Mouse (Mus musculus) bone marrow macrophage, adult 2 months (primary cell): Measurements from ENCODE around the gene Fndc3b. TPM values are rescaled to one million over a fixed set of nuclear protein-coding genes. Genes with fewer than 3 reads are reported as not detected.
"Not testable (repeated sequence)": the region's sequence is repeated elsewhere in the genome, so short reads cannot be mapped to it uniquely, and the experiment has no call there.

Source experiments
- H3K27ac ChIP-seq: 2 replicates; pipeline ENCODE4 v1.5.1; 2012; ENCODE audit warnings: low read depth, low read length; ENCODE audit not compliant: insufficient read depth
- H3K4me1 ChIP-seq: 2 replicates; pipeline ENCODE4 v1.6.1; 2012; ENCODE audit warnings: low read length; ENCODE audit not compliant: control insufficient read depth, insufficient read depth
- H3K4me3 ChIP-seq: 2 replicates; pipeline ENCODE4 v1.5.1; 2012; ENCODE audit warnings: mild to moderate bottlenecking, low read length, moderate library complexity; ENCODE audit not compliant: insufficient read depth
- CTCF ChIP-seq: IDR thresholded peaks from 2 replicates; pipeline ENCODE4 v1.5.1; 2012; ENCODE audit warnings: low read depth, mild to moderate bottlenecking, low read length, moderate library complexity
- POLR2A ChIP-seq: IDR thresholded peaks from 2 replicates; pipeline ENCODE4 v1.6.1; 2012; ENCODE audit warnings: mild to moderate bottlenecking, low read depth, low read length, borderline replicate concordance
- polyA plus RNA-seq: library from polyadenylated mRNA; stranded (reverse); fragments of >200 nt; gene quantifications from 2 replicates; pipeline ENCODE4 v1.2.4, GENCODE M21; 2012; ENCODE audit not compliant: missing spikeins, insufficient read depth, insufficient read length

Gene Fndc3b
- polyA plus RNA-seq, 1 experiment, result 33.8 TPM

DNA sequence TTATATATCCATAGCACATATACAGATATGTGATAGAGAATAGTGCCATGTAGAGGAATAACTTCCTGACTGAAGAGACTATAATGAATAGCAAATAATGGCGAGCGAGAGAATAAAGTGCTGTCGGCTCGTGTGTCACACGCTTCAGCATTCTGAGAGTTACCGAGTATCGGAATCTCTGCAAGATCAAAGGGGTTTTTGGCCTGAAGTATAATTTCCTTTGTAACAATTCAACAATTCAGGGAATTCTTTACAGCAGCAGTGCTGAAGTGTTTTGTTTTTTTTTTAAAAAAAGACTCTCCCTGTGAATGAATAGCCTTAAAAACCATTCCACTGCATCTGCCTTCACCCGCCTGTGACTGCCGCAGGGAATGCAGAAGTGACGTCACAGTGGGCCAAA, 294.3 kb downstream of the Fndc3b start:
- no peaks in the 10 kb centered on the region for H3K4me1 ChIP-seq
- H3K4me3 ChIP-seq, result no peak overlapping the region
- H3K27ac ChIP-seq, result no peak overlapping the region
- no peak for TF ChIP-seq CTCF
- no peak for TF ChIP-seq POLR2A

DNA sequence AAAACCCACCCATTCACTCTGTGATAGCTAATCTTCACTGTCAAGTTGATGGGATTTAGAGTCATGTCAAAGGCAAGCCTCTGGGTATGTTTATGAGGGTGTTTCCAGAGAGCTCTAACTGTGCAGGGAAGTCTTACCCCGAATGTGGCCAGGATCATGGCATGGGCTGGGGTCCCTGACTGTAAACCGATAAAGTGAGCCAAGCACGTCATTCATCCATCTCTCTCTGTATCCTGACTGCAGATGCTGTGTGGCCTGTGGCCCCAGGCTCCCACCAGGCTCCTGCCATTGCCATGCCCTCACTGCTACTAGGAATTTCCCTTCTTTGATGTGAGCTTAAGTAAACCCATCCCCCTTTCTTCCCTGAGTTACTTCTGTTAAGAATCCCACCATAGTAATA, 297.5 kb downstream of the Fndc3b start:
- Histone ChIP-seq H3K4me3 (no peak overlapping the region), H3K27ac (no peak overlapping the region)
- no peak for TF ChIP-seq POLR2A
- TF ChIP-seq CTCF, result no peak

DNA sequence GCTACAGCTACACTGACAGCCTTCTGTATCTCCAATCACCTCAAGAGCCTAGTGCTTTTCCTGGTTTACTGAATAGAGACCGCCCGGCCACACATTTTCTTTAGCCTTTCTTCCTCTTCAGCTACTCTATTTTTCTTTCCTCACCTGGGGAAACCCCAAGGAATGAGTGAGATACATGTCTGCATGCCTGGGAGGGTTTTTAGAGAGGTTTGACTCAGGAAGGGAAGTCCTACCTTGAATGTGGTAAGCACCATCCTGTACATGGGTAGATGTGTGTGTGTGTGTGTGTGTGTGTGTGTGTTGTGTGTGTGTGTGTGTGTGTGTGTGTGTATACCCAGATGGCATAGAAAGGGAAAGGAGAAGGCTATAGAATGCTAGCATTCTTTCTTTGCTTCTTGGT, 299.8 kb downstream of the Fndc3b start:
- no peaks in the 10 kb centered on the region for H3K4me1 ChIP-seq
- no peak overlapping the region for H3K4me3 ChIP-seq
- H3K27ac ChIP-seq, result no peak overlapping the region
- TF ChIP-seq POLR2A (no peak), CTCF (no peak)

More for the DNA sequence above, 297.5 kb downstream of the Fndc3b start:
- no peaks in the 10 kb centered on the region for H3K4me1 ChIP-seq

DNA sequence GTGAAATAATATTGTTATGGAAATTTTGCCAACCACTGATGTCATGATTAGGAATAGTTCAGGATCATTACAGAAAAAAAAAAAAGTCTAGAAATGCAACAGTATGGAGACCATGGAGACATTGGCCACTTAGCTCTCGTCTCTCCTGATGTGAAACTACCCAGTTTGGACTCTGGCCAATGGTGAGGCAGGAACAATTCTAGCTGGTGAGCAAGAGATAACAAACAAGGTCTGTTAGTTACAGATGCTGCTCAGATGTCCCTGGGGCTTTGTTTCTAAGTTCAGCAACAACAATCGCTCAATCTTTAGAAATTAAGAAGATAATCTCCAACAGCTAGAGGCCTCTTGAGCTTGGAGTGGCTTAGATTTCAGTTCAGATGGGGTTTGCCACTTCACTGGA, 302.5 kb downstream of the Fndc3b start:
- TF ChIP-seq CTCF (no peak), POLR2A (no peak)
- Histone ChIP-seq H3K4me3 (no peak overlapping the region), H3K4me1 (no peaks in the 10 kb centered on the region), H3K27ac (no peak overlapping the region)

DNA sequence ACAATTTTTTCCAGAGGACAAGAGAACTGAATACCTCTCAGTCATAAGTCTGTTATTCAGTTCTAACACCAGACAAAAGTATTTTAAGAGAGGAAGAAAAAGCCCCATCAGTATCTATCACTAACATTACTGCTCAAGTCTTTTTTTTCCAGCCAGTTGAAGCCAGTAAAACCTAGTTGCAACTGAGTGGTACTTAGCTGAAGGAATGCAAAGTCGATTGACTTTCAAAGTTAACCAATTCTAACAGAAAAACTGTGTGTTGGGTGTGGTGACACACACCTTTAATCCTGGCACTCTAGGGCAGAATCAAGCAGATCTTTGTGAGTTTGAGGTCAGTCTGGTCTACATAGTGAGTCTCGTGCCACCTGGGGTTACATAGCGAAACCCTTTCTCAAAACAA, 304.7 kb downstream of the Fndc3b start:
- H3K4me3 ChIP-seq, result no peak overlapping the region
- H3K27ac ChIP-seq, result no peak overlapping the region
- TF ChIP-seq CTCF (no peak), POLR2A (no peak)
- no peaks in the 10 kb centered on the region for H3K4me1 ChIP-seq

DNA sequence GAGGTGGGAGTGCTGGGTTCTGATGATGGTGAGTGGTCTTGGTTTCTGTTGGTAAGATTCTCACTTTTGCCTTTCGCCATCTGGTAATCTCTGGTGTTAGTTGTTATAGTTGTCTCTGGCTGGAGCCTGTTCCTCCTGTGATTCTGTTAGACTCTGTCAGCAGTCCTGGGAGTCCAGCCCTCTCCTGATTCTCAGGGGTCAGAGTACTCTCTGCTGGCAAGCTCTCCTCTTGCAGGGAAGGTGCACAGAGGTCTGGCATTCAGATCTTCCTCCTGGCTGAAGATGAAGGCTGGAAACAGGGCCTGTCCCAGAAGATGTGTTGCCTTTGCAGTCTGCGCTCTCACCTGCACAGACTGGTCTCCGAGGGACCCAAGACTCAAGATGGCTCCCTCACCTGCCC, 310.1 kb downstream of the Fndc3b start:
- not testable (repeated sequence) for H3K4me1 ChIP-seq, H3K4me3 ChIP-seq, H3K27ac ChIP-seq

DNA sequence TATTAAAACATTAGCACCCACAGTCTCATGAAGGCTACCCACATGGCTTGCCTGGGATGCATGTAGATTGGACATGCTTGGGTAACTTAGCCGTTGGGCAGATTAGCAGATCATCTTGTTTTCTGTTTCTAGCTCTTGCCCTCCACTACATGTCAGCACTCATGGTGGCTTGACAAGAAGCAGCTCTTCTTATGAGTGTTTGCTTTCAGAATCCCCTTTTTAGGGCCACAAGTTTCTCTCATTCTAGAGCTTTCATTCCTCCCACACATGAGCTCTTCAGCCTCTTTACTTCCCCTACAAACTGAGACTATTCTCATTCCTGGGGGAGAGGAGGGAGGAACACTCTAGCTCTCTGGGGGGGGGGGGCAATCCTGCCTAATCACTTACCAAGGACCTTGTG, 321.2 kb downstream of the Fndc3b start:
- TF ChIP-seq POLR2A (no peak), CTCF (no peak)
- no peak overlapping the region for H3K4me3 ChIP-seq
- no peaks in the 10 kb centered on the region for H3K4me1 ChIP-seq
- H3K27ac ChIP-seq, result no peak overlapping the region

DNA sequence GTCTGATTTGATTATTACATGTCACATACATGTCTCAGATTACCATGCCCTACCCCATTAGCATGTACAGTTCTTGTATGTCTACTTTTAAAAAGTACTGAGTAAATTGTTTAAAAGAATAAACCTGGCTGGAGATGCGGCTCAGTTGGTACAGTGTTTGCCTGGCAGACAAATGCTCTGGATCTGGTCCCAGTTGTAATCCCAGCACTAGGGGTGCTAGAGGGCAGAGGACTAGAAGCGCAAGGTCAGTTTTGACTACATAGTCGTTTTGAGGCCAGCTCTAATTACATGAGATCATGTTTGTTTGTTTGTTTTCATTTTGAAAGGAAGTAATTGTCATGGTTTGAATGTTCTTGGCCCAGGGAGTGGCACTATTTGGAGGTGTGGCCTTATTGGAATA, 326.3 kb downstream of the Fndc3b start:
- no peaks in the 10 kb centered on the region for H3K4me1 ChIP-seq
- H3K4me3 ChIP-seq, result no peak overlapping the region
- no peak overlapping the region for H3K27ac ChIP-seq
- no peak for TF ChIP-seq CTCF
- TF ChIP-seq POLR2A, result no peak

DNA sequence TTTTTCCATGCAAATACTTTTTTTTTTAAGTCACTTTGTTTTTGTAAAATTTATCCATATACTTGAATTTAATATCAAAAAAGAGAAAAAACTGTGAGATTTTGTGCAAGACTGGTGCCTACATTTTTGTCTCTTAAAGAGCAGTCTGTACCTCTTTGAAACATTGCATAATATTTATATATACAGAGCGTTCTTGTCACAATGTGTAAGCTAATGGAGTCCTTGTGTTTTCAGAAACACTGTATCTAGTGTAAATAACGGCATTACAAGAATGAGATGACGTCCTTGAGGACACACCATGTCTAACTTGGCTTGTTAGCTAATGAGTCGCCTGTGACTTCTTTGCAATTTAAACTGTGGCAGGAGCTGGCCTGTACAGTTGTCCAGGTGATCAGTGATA, 333.2 kb downstream of the Fndc3b start:
- H3K27ac ChIP-seq, result no peak overlapping the region
- no peak for TF ChIP-seq POLR2A
- no peak for TF ChIP-seq CTCF
- no peaks in the 10 kb centered on the region for H3K4me1 ChIP-seq
- no peak overlapping the region for H3K4me3 ChIP-seq

DNA sequence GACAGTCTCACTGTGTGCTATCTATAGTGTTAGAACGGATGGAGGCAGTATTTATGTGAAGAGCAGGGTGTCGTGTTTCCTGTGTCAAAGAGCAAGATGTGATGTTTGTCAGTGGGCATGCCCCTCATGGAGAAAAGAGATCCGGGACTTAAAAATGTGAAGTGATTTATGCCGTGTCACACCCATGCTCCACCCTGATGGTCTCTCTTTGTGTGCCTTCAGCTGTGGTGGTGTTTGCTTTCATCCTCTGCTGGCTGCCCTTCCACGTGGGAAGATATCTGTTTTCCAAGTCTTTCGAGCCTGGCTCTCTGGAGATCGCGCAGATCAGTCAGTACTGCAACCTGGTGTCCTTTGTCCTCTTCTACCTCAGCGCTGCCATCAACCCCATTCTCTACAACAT, 336.7 kb downstream of the Fndc3b start:
- Histone ChIP-seq H3K4me3 (no peak overlapping the region), H3K4me1 (no peaks in the 10 kb centered on the region), H3K27ac (no peak overlapping the region)
- TF ChIP-seq CTCF (no peak), POLR2A (no peak)
